Mouse (Mus musculus) kidney, adult 2 months (tissue): ENCODE data around the gene Gabbr2. TPM values are rescaled to one million over a fixed set of nuclear protein-coding genes. Genes with fewer than 3 reads are reported as not detected.

ENCODE experiments used
- DNase-seq: peaks from one replicate; pipeline ENCODE4 v3.0.0; 2021
- H3K27ac ChIP-seq: fragments of 200-500 bp; 2 replicates; pipeline ENCODE4 v1.5.1; 2012; ENCODE audit warnings: low read depth, low read length, control low read depth, inconsistent platforms; ENCODE audit not compliant: insufficient read depth
- H3K27me3 ChIP-seq: fragments of 200-500 bp; replicated peaks from 2 replicates; pipeline ENCODE4 v1.6.1; 2012; ENCODE audit warnings: mild to moderate bottlenecking, moderate library complexity, low read length, inconsistent platforms; ENCODE audit not compliant: control insufficient read depth, insufficient read depth
- H3K36me3 ChIP-seq: fragments of 200-500 bp; 2 replicates; pipeline ENCODE4 v1.6.1; 2012; ENCODE audit warnings: mild to moderate bottlenecking, moderate library complexity, low read length, inconsistent platforms; ENCODE audit not compliant: control insufficient read depth, insufficient read depth
- H3K4me1 ChIP-seq: fragments of 200-500 bp; 2 replicates; pipeline ENCODE4 v1.6.1; 2011; ENCODE audit warnings: low read length; ENCODE audit not compliant: control insufficient read depth, insufficient read depth
- H3K4me3 ChIP-seq: fragments of 200-500 bp; 2 replicates; pipeline ENCODE4 v1.5.1; 2011; ENCODE audit warnings: mild to moderate bottlenecking, low read depth, low read length, control low read depth; ENCODE audit not compliant: insufficient read depth
- CTCF ChIP-seq: fragments of 200-500 bp; conservative IDR thresholded peaks from 2 replicates; pipeline ENCODE4 v1.5.1; 2011; ENCODE audit warnings: low read depth, mild to moderate bottlenecking, control low read depth, low read length, moderate library complexity, mixed read lengths; ENCODE audit not compliant: insufficient read depth, insufficient read length
- POLR2A ChIP-seq: fragments of 200-500 bp; IDR thresholded peaks from one replicate; pipeline ENCODE4 v1.6.1; 2011; ENCODE audit warnings: low read depth, low read length, control low read depth
- WGBS: fragments of 180-500 bp; shearing (Covaris S2); methylation state at CpG from one replicate; pipeline ENCODE4 v1.1.7; 2018; 5-methylcytosine and 5-hydroxymethylcytosine counted together
- polyA plus RNA-seq: library from polyadenylated mRNA; depleted of rRNA; stranded (reverse); fragments of >200 nt; gene quantifications from 2 replicates; pipeline ENCODE4 v1.2.3, GENCODE M21; 2012

The Gabbr2 gene
- polyA plus RNA-seq, 1 experiment: 0.28 TPM

GRCm38 (mm10) chr4:46752306-46752705 lies 239.4 kb downstream of the Gabbr2 start:
- whole genome bisulfite sequencing: 66% methylated on average over 4 of the region's 4 CpGs
- Histone ChIP-seq H3K27me3 (no peaks in the 10 kb centered on the region), H3K36me3 (no peaks in the 10 kb centered on the region), H3K4me1 (no peaks in the 10 kb centered on the region), H3K4me3 (no peak overlapping the region), H3K27ac (no peak overlapping the region)
- DNase-seq: no peak
- TF ChIP-seq POLR2A (no peak), CTCF (no peak)

- WGBS: 62% methylated on average over 8 of the region's 8 CpGs
- no peaks in the 10 kb centered on the region for H3K27me3 ChIP-seq
- H3K36me3 ChIP-seq: no peaks in the 10 kb centered on the region
- no peak for DNase-seq
- no peak overlapping the region for H3K27ac ChIP-seq
- H3K4me1 ChIP-seq: no peaks in the 10 kb centered on the region
- no peak for TF ChIP-seq POLR2A
- no peak for TF ChIP-seq CTCF
- H3K4me3 ChIP-seq: no peak overlapping the region
Observed at GRCm38 (mm10) chr4:46749015-46749414, 242.7 kb downstream of the Gabbr2 start.

GRCm38 (mm10) chr4:46747007-46747746 lies 244.5 kb downstream of the Gabbr2 start:
- Histone ChIP-seq H3K27ac (no peak overlapping the region), H3K36me3 (no peaks in the 10 kb centered on the region), H3K4me3 (no peak overlapping the region), H3K4me1 (no peaks in the 10 kb centered on the region), H3K27me3 (no peaks in the 10 kb centered on the region)
- DNase-seq: no peak
- WGBS: 57% methylated on average over 14 of the region's 14 CpGs
- TF ChIP-seq CTCF (no peak), POLR2A (no peak)

GRCm38 (mm10) chr4:46745536-46745935 lies 246.1 kb downstream of the Gabbr2 start:
- no peak for DNase-seq
- Histone ChIP-seq H3K4me1 (no peaks in the 10 kb centered on the region), H3K36me3 (no peaks in the 10 kb centered on the region), H3K27me3 (no peaks in the 10 kb centered on the region), H3K27ac (no peak overlapping the region), H3K4me3 (no peak overlapping the region)
- TF ChIP-seq CTCF (no peak), POLR2A (no peak)
- WGBS: 90% methylated on average over 8 of the region's 8 CpGs

DNA sequence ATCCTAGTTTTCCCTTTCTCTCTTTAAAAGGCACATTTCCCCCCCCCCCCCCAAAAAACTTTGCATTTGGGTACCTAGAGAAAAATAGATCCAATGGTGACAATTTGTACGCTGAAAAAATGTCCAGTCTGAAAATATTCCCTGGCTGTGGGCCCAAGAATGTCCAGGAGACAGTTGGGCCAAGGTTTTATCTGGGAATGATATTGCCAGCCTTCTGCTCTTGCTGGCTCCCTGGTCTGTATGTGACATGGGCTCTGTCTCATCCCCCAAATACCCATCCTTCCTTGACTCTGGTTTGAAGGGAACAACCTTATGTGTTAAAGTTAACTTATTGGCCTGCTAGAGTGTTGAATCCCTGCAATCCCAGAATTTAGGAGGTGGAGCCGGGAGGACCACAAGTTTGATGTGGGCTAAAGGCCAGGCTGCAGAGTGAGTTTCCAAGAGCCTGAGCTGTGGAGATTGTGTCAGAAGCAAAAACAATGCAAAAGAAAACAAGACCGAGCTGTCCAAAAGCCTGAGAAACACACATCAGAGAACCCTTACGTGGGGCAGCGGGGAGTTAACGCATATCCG lies 247.0 kb downstream of the Gabbr2 start:
- H3K27ac ChIP-seq: no peak overlapping the region
- no peaks in the 10 kb centered on the region for H3K27me3 ChIP-seq
- H3K36me3 ChIP-seq: no peaks in the 10 kb centered on the region
- 70% methylated on average over 7 of the region's 7 CpGs for WGBS
- H3K4me1 ChIP-seq: no peaks in the 10 kb centered on the region
- no peak for DNase-seq
- TF ChIP-seq POLR2A (no peak), CTCF (no peak)
- no peak overlapping the region for H3K4me3 ChIP-seq

DNA sequence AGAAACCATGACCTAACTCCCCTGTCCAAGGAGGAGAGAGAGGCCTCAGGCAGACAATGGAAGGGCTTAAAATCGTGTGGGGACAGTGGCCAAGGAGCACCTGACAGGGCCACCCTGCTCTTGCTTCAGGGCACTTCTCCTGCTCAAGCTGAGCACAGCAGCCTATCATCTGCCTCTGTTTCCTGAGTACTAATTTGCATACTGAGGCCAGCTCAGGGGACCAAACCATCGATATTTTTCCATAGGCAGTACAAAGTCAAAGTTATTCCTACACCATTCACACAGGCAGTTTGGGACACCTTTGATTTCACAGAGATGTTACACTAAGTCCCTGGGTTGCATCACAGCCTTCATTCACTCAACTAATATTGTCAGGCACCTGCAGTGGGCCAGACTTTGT lies 249.1 kb downstream of the Gabbr2 start:
- TF ChIP-seq POLR2A (no peak), CTCF (no peak)
- no peaks in the 10 kb centered on the region for H3K36me3 ChIP-seq
- no peak overlapping the region for H3K27ac ChIP-seq
- 22% methylated on average over 2 of the region's 2 CpGs for WGBS
- DNase-seq: no peak
- no peaks in the 10 kb centered on the region for H3K4me1 ChIP-seq
- no peaks in the 10 kb centered on the region for H3K27me3 ChIP-seq
- H3K4me3 ChIP-seq: no peak overlapping the region

DNA sequence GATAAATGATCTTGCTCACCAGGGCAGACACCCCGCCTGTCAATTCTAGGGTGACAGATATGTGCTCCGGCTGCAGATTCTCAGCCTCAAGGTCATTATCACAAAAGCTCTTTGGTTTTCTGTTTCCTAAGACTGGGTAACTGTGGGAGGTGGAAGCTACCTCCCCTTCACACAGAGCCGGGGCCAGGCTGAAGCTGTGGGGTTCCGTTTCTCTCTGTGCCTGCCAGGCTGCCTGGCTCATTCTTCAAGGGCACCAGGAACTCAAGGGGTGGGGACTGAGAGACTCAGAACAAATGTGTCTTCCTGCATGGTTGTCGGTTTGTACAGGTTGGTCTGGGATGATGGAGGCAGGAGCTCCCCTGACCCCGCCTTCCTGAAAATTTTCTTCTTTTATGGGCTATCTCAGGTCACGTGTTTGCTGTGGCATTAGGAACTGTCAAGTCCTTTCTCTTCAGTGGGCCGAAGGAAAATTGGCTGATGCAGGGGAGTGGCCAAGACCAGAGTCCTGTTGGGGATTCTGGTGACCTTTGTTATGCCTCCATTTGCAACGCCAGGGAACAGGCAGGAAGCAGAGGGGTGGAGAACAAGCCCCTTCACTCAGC lies 254.7 kb downstream of the Gabbr2 start:
- H3K4me1 ChIP-seq: no peaks in the 10 kb centered on the region
- no peak for DNase-seq

More for the DNA sequence above, 254.7 kb downstream of the Gabbr2 start:
- 38% methylated on average over 9 of the region's 9 CpGs for WGBS
- TF ChIP-seq POLR2A (no peak), CTCF (no peak)
- Histone ChIP-seq H3K36me3 (no peaks in the 10 kb centered on the region), H3K4me3 (no peak overlapping the region), H3K27me3 (no peaks in the 10 kb centered on the region), H3K27ac (no peak overlapping the region)
